Mouse (Mus musculus): ENCODE measurements around the gene Rcvrn. TPM values are rescaled to one million over a fixed set of nuclear protein-coding genes. Genes with fewer than 3 reads are reported as not detected.
A peak's percentile ranks its signal among the peaks of the same experiment; 100 is the strongest.

Rcvrn gene
- total RNA-seq, 2 experiments from 2014 or later: 1.4 to 1.9 TPM

- peak overlapping the region; percentile 21 for H3K27ac ChIP-seq
- DNase-seq (ENCODE audit: low spot score in 2 of 2): no peak
- H3K4me3 ChIP-seq: no peak overlapping the region
- no peak for TF ChIP-seq CTCF (conservative IDR thresholded peaks at IDR 0.05)
Measured at GRCm38 (mm10) chr11:67656811-67657210, 38.3 kb upstream of the Rcvrn start.

GRCm38 (mm10) chr11:67657685-67658382 lies 37.3 kb upstream of the Rcvrn start:
- peak; percentile 90 for TF ChIP-seq CTCF (conservative IDR thresholded peaks at IDR 0.05)
- Histone ChIP-seq H3K4me3 (no peak overlapping the region), H3K27ac (peak overlapping the region; percentile 21)
- peak in 1 of 2 experiments; percentile 57 for DNase-seq (ENCODE audit: low spot score in 2 of 2)

- no peak for TF ChIP-seq CTCF (conservative IDR thresholded peaks at IDR 0.05)
- DNase-seq (ENCODE audit: low spot score in 2 of 2): no peak
- peak overlapping the region; percentile 67; the same call in 1 of the 2 replicates for H3K27ac ChIP-seq
Measured at GRCm38 (mm10) chr11:67661465-67661864, 33.7 kb upstream of the Rcvrn start.

GRCm38 (mm10) chr11:67663437-67663836 lies 31.7 kb upstream of the Rcvrn start:
- H3K4me3 ChIP-seq: no peak overlapping the region
- peak overlapping the region; percentile 87 for H3K27ac ChIP-seq
- no peak for DNase-seq (ENCODE audit: low spot score in 2 of 2)
- no peak for TF ChIP-seq CTCF (conservative IDR thresholded peaks at IDR 0.05)

More at GRCm38 (mm10) chr11:67661465-67661864, 33.7 kb upstream of the Rcvrn start:
- no peak overlapping the region for H3K4me3 ChIP-seq

GRCm38 (mm10) chr11:67664261-67664660 lies 30.9 kb upstream of the Rcvrn start:
- Histone ChIP-seq H3K4me3 (no peak overlapping the region), H3K27ac (peak overlapping the region; percentile 87)
- peak; percentile 55 to 73 for DNase-seq (ENCODE audit: low spot score in 2 of 2)
- TF ChIP-seq CTCF (conservative IDR thresholded peaks at IDR 0.05): no peak

GRCm38 (mm10) chr11:67664918-67665317 lies 30.2 kb upstream of the Rcvrn start:
- no peak overlapping the region for H3K4me3 ChIP-seq
- peak overlapping the region; percentile 87 for H3K27ac ChIP-seq
- no peak for TF ChIP-seq CTCF (conservative IDR thresholded peaks at IDR 0.05)
- peak in 1 of 2 experiments; percentile 55 for DNase-seq (ENCODE audit: low spot score in 2 of 2)

GRCm38 (mm10) chr11:67666129-67666528 lies 29.0 kb upstream of the Rcvrn start:
- no peak for DNase-seq (ENCODE audit: low spot score in 2 of 2)
- Histone ChIP-seq H3K27ac (peak overlapping the region; percentile 87), H3K4me3 (no peak overlapping the region)
- TF ChIP-seq CTCF (conservative IDR thresholded peaks at IDR 0.05): no peak

GRCm38 (mm10) chr11:67667531-67668332 lies 27.4 kb upstream of the Rcvrn start:
- Histone ChIP-seq H3K4me3 (no peak overlapping the region), H3K27ac (peak overlapping the region; percentile 87)
- no peak for TF ChIP-seq CTCF (conservative IDR thresholded peaks at IDR 0.05)
- peak; percentile 72 to 81 for DNase-seq (ENCODE audit: low spot score in 2 of 2)

GRCm38 (mm10) chr11:67668460-67669007 lies 26.6 kb upstream of the Rcvrn start:
- Histone ChIP-seq H3K4me3 (no peak overlapping the region), H3K27ac (peak overlapping the region; percentile 87)
- DNase-seq (ENCODE audit: low spot score in 2 of 2): no peak
- no peak for TF ChIP-seq CTCF (conservative IDR thresholded peaks at IDR 0.05)

GRCm38 (mm10) chr11:67670031-67670430 lies 25.1 kb upstream of the Rcvrn start:
- Histone ChIP-seq H3K4me3 (no peak overlapping the region), H3K27ac (peak overlapping the region; percentile 76; the same call in 1 of the 2 replicates)
- no peak for TF ChIP-seq CTCF (conservative IDR thresholded peaks at IDR 0.05)
- DNase-seq (ENCODE audit: low spot score in 2 of 2): no peak

GRCm38 (mm10) chr11:67672140-67672539 lies 23.0 kb upstream of the Rcvrn start:
- DNase-seq (ENCODE audit: low spot score in 2 of 2): no peak

GRCm38 (mm10) chr11:67675562-67676540 lies 19.3 kb upstream of the Rcvrn start:
- H3K27ac ChIP-seq: peak overlapping the region; percentile 48; the same call in 1 of the 2 replicates
- TF ChIP-seq CTCF (conservative IDR thresholded peaks at IDR 0.05): peak; percentile 84
- peak; percentile 74 to 75 for DNase-seq (ENCODE audit: low spot score in 2 of 2)
- H3K4me3 ChIP-seq: no peak overlapping the region

More at GRCm38 (mm10) chr11:67672140-67672539, 23.0 kb upstream of the Rcvrn start:
- peak overlapping the region; percentile 76 for H3K27ac ChIP-seq
- no peak overlapping the region for H3K4me3 ChIP-seq
- TF ChIP-seq CTCF (conservative IDR thresholded peaks at IDR 0.05): no peak
